Mouse (Mus musculus) kidney, adult 9 months (tissue): ENCODE measurements at regions not wholly inside any gene's neighbourhood (a gene's known extent, or its start where the extent isn't known, plus 50 kb on each side); places are given as distances from the start of the nearest gene placed in this dataset.

Source experiments
- DNase-seq: peaks from one replicate; pipeline ENCODE4 v3.0.0; 2022

- no peak for DNase-seq
These were observed 105.2 kb downstream of the 1810010D01Rik start for GRCm38 (mm10) chr7:145102692-145103091.

- DNase-seq = peak; percentile 48
These were observed 105.7 kb downstream of the 1810010D01Rik start for GRCm38 (mm10) chr7:145102216-145102615.

DNA sequence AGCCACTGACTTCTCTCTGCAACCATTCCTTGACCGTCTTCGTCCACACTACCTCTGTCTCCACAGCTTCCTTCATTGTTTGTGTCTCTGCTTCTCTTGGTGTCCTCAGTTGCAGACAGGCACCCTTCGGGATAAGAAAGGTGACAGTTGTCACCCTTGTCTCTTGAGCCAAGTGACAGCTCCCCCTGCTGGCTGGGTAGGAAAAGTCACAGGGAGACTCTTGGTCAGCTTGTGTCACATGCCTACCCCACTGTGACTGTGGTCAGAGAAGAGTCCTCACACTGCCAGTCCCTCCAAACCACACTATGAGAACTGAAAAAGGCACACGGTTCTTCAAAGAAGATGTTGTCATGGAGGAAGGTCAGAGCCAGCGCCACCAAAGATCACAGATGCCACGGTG, 109.6 kb downstream of the 1810010D01Rik start:
- DNase-seq = peak; percentile 23

GRCm38 (mm10) chr7:145094134-145094526, 113.8 kb downstream of the 1810010D01Rik start:
- no peak for DNase-seq

DNA sequence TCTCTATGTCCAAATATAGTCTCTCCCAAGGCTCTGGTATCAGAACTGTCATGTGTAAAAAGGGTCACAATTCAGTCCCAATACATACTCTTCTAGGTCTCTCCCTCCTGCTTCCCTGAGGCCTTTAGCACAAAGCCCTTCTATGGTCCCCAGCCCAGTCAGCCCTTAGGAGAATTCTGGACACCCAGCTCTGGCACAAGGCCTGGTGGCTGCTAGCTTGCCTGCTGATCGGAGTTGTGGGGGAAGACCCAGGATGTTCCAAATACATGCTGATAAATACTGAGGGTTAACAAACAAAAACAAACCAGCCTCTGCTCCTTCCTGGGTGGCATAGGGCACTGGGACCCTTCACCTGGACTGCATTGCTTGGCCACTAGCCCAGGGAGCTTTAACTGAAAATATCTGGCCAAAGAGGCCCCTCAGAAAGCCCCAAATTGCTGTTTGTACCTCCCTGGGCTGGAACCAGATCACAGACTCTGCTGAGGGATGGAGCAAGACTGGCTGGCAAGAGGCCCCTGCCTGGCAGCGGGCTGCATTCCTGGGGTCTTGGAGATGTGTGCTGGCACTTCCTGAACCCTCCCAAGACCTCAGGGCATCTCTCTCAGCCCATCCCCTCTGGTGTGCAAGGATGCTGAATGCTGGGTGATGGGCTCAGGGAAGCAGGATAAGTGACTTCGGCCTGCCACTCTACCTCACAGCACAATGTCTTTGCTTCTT, 114.3 kb downstream of the 1810010D01Rik start:
- DNase-seq = no peak

GRCm38 (mm10) chr7:145092392-145093176, 115.3 kb downstream of the 1810010D01Rik start:
- DNase-seq = no peak

GRCm38 (mm10) chr7:145090849-145091248, 117.1 kb downstream of the 1810010D01Rik start:
- no peak for DNase-seq

DNA sequence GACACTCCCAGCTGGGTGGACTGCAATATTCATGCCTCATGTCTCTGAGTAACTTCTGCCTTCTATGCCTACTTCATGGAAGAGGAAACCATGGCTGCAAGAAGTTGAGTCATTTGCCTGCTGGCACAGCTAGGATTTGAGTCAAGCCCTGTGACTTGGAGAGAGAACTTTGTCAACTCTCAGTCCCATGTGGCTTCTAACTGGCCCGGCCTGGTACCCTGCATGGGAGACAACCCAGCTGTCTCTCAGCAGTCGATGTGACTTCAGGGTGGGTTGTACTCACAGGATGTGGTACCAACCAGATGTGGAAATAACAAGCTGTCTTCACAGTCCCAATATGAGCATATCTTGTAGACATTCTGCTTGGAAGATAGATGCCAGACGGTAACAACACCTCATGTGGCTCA, 118.6 kb downstream of the 1810010D01Rik start:
- DNase-seq = no peak

- DNase-seq = no peak
These were observed 119.3 kb downstream of the 1810010D01Rik start for GRCm38 (mm10) chr7:145088655-145089054.

GRCm38 (mm10) chr7:145087790-145088189, 120.1 kb downstream of the 1810010D01Rik start:
- no peak for DNase-seq

GRCm38 (mm10) chr7:145082917-145083752, 124.8 kb downstream of the 1810010D01Rik start:
- DNase-seq = no peak

- DNase-seq = no peak
These were observed 132.5 kb upstream of the Ccnd1 start for GRCm38 (mm10) chr7:145071996-145072790.

- DNase-seq = no peak
These were observed 131.8 kb upstream of the Ccnd1 start for GRCm38 (mm10) chr7:145071533-145071932.

- DNase-seq = no peak
These were observed 127.6 kb upstream of the Ccnd1 start for GRCm38 (mm10) chr7:145067366-145067765.

- peak; percentile 35 for DNase-seq
These were observed 116.6 kb upstream of the Ccnd1 start for GRCm38 (mm10) chr7:145056320-145056719.

GRCm38 (mm10) chr7:145051616-145052015, 111.9 kb upstream of the Ccnd1 start:
- no peak for DNase-seq

DNA sequence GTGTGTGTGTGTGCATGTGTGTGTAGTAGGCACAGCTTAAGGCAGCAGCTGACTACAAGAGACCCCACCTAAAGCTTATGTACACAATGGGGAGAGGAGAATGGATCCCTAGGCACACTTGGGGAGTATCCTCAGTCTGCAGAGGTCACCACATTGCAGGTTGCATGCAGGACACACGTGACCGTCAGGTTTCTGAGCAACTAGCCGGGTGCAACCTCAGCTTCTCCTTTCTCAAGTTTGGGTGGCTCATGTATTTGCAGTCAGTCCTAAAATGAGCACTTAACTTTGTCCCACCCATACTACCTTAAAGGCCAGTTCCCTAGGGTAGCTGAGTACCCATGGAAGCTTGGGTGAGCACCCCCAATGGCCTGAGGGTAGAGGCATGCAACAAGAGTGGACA, 111.0 kb upstream of the Ccnd1 start:
- no peak for DNase-seq

DNA sequence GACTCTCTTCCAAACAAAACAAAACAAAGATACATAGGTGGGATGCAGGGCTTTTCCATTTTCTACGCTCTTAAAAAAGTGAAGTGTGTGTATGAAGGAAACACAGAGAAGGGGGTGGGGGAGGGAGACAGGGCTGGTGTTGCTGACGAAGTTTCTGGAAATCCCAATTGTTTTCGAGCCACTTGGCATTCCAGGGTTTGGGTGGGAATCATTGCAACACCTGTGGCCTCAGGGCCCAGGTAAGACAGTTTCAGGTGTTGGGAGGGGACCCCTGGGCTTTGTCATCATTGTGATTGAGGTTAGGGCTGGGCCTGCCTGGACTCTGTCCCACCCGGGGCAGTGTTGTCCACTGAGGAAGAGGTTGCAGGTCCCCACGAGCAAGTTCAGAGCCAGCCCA, 108.8 kb upstream of the Ccnd1 start:
- DNase-seq = no peak

GRCm38 (mm10) chr7:145047771-145048480, 108.2 kb upstream of the Ccnd1 start:
- peak; percentile 27 for DNase-seq

DNA sequence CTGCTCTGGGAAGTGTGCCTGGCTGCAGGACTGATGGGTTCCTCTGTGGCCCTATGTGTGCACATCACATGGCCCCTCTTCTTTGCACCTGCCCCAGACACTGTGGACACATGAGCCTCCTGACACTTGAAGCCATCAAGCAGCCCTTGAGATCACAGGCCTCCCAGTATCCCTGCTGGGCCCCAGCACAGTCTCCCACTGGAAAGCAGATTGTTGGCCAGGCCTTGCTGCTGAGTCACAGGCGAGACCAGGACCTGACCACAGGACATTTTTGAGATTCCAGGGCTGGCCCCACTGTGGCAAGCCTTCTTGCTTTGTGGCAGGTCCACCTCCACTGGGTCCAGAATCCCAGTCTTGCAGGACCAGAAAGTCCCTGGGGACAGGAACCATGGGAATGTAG, 105.5 kb upstream of the Ccnd1 start:
- DNase-seq = peak; percentile 17

DNA sequence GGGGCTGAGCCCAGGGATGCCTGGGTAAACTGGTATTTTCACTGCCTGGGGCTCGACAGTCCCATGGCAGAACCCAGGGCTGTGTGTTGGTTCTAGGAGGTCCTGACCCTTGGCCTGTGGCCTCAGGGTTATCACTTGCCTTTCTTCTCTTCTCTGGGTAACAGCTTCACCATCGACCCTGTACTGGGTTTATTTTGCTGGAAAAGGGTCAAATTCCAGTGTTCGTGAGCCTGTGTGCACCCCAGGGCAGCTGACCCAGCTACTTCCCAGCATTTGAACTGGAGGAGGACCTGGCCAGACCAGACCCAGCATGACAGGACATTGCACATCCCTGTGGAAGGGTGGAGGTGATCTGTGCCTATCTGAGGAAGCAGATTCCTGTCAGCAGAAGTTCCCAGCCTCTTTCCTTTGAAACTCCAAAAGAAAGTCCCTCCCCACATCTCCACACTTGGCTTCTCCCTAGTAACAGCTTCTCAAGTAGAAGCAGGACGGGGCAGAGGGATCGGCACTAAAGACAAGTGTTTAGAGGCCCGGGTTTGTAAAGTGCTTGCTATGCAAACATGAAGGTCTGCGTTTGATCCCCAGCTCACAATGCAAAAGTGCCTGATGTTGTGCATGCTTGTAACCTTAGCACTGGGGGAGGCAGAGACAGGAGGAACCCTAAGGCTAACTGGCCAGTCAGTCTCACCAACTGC, 103.9 kb upstream of the Ccnd1 start:
- no peak for DNase-seq
